Mouse (Mus musculus) cerebellum, adult 2 months (tissue): ENCODE results near the gene Znhit1.
A peak's percentile ranks its signal among the peaks of the same experiment; 100 is the strongest.

Source experiments
- CTCF ChIP-seq: fragments of 200-500 bp; IDR thresholded peaks from 2 replicates; pipeline ENCODE4 v1.5.1; 2011; ENCODE audit warnings: low read depth, mild to moderate bottlenecking, control low read depth, low read length, moderate library complexity, borderline replicate concordance; ENCODE audit not compliant: insufficient read depth
- POLR2A ChIP-seq: fragments of 200-500 bp; IDR thresholded peaks from 2 replicates; pipeline ENCODE4 v1.6.1; 2011; ENCODE audit warnings: low read length, control low read depth, borderline replicate concordance; ENCODE audit not compliant: insufficient read depth

DNA sequence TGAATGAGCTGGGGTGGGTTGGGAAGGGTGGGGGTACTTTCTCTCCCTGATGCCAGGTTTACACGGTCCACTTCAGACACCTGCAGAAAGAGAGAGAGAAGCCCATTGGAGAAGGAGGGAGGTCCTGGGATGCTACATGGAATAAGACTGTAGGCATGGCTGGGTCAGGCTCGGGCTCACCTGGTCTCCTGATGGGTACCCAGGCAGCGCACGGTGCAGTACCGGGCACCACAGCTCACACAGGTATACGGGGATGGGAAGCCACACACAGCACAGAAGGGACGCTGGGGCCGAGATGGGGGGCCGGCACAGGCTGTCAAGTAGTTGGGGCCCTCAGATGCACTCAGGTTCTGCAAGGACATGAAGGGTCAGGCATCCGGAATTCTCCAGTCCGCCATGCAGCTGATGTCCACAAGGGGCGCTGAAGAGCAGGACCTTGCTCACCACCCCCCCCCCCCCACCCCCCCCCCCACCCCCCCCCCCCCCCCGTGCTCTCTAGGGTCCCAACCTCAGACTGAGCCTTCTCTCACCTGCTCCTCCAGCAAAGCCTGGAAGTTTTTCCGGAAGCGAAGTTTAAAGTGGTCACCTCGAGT, 5.4 kb downstream of the Znhit1 start:
- TF ChIP-seq CTCF = peak; percentile 62; the same call in 1 of the 2 replicates
- TF ChIP-seq POLR2A = no peak
